8 mouse cellular contexts compared by ENCODE assay signal in the genomic region with DNA sequence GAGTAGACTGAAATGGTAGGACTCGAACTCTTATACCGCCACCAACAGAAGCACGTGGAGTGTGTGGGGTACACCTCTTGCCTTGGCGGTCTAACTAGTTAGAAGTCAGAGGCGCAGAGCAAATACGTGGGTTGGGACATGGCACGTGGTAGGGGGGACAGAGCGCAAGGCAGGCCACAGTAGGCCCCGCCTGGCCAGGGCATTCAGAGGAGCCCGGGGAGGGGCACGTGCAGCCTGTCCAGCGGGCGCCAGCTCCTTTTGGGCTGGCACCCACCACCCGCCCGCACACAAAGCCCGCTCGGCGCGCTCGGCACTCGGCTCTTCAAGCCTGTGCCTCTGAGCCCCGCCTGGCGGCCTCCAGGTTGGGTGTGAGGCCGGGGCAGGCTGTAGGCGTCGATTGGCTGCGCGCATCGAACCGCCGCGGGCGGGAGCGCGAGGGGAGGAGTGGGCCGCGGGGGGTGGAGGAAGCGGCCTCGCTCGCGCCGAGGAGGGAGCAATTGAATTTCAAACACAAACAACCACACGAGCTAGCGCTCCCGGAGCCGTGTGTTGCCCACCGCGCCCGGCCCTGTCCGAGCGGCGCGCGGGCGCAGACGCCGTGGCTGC. TPM values are rescaled to one million over a fixed set of nuclear protein-coding genes. Genes with fewer than 3 reads are reported as not detected.
DNase-seq lines count a peak whose midpoint lies in the region; ATAC-seq and TF ChIP-seq lines count a peak whose summit lies in the region.

Gene Hdgf, plus strand, starts transcription at position 442 of the 606 bp plus-strand sequence.

- H3K4me3 ChIP-seq in G1E (ENCODE audit: low read depth, low read length), result peak within 1 kb of the TSS; percentile 99
- peak within 1 kb of the TSS; percentile 78 for H3K4me3 ChIP-seq in forebrain, postnatal 0 days (ENCODE audit: low read depth, low read length)
- H3K4me3 ChIP-seq in lung, embryonic 15.5 days, result peak within 1 kb of the TSS; percentile 91

- no peak for TF ChIP-seq CTCF in G1E (IDR thresholded peaks at IDR 0.05; ENCODE audit: low read depth, low read length)
- TF ChIP-seq CTCF in forebrain, postnatal 0 days (IDR thresholded peaks at IDR 0.05; ENCODE audit: low read depth), result peak; percentile 53

- H3K36me3 ChIP-seq in G1E (replicated peaks), result peaks cover 35% of the 10 kb centered on the region
- no peaks in the 10 kb centered on the region for H3K36me3 ChIP-seq in forebrain, postnatal 0 days (ENCODE audit: insufficient read depth)
- no peaks in the 10 kb centered on the region for H3K36me3 ChIP-seq in lung, embryonic 15.5 days

- peak within 1 kb of the TSS; percentile 77 for H3K27ac ChIP-seq in forebrain, postnatal 0 days (ENCODE audit: low read depth, low read length)
- peak within 1 kb of the TSS; percentile 96 for H3K27ac ChIP-seq in lung, embryonic 15.5 days

- H3K4me2 ChIP-seq in forebrain, postnatal 0 days (ENCODE audit: low read depth), result peak within 1 kb of the TSS; percentile 90
- H3K4me2 ChIP-seq in lung, embryonic 15.5 days, result peak within 1 kb of the TSS; percentile 74

- ATAC-seq in G1E (ENCODE audit: extremely low read depth, insufficient number of reproducible peaks, low FRiP score, poor library complexity, severe bottlenecking), result peak; percentile 47
- peak; percentile 97 for ATAC-seq in forebrain, postnatal 0 days
- ATAC-seq in lung, embryonic 15.5 days (ENCODE audit: borderline replicate concordance, extremely low read depth, low FRiP score, low TSS enrichment), result peak; percentile 94

- H3K9ac ChIP-seq in forebrain, postnatal 0 days, result peak within 1 kb of the TSS; percentile 79
- peak within 1 kb of the TSS; percentile 97 for H3K9ac ChIP-seq in lung, embryonic 15.5 days

- DNase-seq in G1E (ENCODE audit: low spot score), result peak; percentile 96
- peak; percentile 93 to 96 for DNase-seq in cerebellum, adult 18-20 months
- peak; percentile 98 for DNase-seq in forebrain, postnatal 0 days
- peak; percentile 95 for DNase-seq in heart, postnatal 4 days
- peak; percentile 90 to 92 for DNase-seq in layer of hippocampus, adult 8-10 months (ENCODE audit: low spot score in 2 of 2)
- DNase-seq in ovary, adult 18-20 months (ENCODE audit: low spot score), result peak; percentile 96
- peak; percentile 97 for DNase-seq in thymus, postnatal 0 days (ENCODE audit: low spot score)

- peaks cover 64% of the 10 kb centered on the region for H3K4me1 ChIP-seq in G1E (ENCODE audit: insufficient read depth, low read depth, low read length)
- H3K4me1 ChIP-seq in forebrain, postnatal 0 days (ENCODE audit: insufficient read depth), result peaks cover 14% of the 10 kb centered on the region
- peaks cover 33% of the 10 kb centered on the region for H3K4me1 ChIP-seq in lung, embryonic 15.5 days

- no peaks in the 10 kb centered on the region for H3K9me3 ChIP-seq in G1E (replicated peaks)
- no peaks in the 10 kb centered on the region for H3K9me3 ChIP-seq in forebrain, postnatal 0 days (ENCODE audit: low read length)
- no peaks in the 10 kb centered on the region for H3K9me3 ChIP-seq in lung, embryonic 15.5 days

- whole genome bisulfite sequencing in forebrain, postnatal 0 days, result 3% methylated on average over 55 of the region's 57 CpGs
- under 1% methylated on average over 55 of the region's 57 CpGs for WGBS in lung, embryonic 15.5 days

- H3K27me3 ChIP-seq in G1E (ENCODE audit: insufficient read depth, low read length), result no peaks in the 10 kb centered on the region
- H3K27me3 ChIP-seq in forebrain, postnatal 0 days (ENCODE audit: insufficient read depth, low read length), result no peaks in the 10 kb centered on the region
- no peaks in the 10 kb centered on the region for H3K27me3 ChIP-seq in lung, embryonic 15.5 days

RNA-seq across cellular contexts. Expression of gene Hdgf, which starts in this region (rescaled TPM):
- total RNA-seq in G1E (2014; fragmentation: Nextera tagmentation) (722 and 799 TPM in 2 replicates), G1E (2017) (506 and 578 TPM in 2 replicates)
- 1,810 and 2,017 TPM in 2 replicates for polyA plus RNA-seq in G1E (2012)
- 116 and 121 TPM in 2 replicates for total RNA-seq in forebrain, postnatal 0 days (2014; rRNA removed)
- 147 and 160 TPM in 2 replicates for polyA plus RNA-seq in forebrain, postnatal 0 days (2015; fragmentation: Nextera tagmentation; extraction: Ambion mirVana)
- 100 to 1,000 TPM; 146 to 151 TPM for total RNA-seq in heart, postnatal 4 days (2021)
- total RNA-seq in layer of hippocampus, adult 8-10 months (2022), result 100 to 1,000 TPM; 137 to 145 (median 140) TPM
- 258 and 260 TPM in 2 replicates for polyA plus RNA-seq in lung, embryonic 15.5 days (2015; fragmentation: Nextera tagmentation; extraction: Ambion mirVana)
- polyA plus RNA-seq in thymus, postnatal 0 days (2015; fragmentation: Nextera tagmentation; extraction: Ambion mirVana), result 223 and 234 TPM in 2 replicates

Comparison
In these comparisons a context has a peak if more than half of its experiments do, and no peak if none do; other contexts are left out.
1. Peak in every context shown above with its lines: DNase-seq, ATAC-seq, H3K4me3 ChIP-seq and H3K27ac ChIP-seq.
2. ATAC-seq: peak in every context shown above with its lines; median percentile 97 in forebrain, postnatal 0 days; 94 in lung, embryonic 15.5 days; 47 in G1E.